Mouse (Mus musculus) testis, postnatal 14 days (tissue): ENCODE measurements at regions not wholly inside any gene's neighbourhood (a gene's known extent, or its start where the extent isn't known, plus 50 kb on each side); places are given as distances from the start of the nearest gene placed in this dataset.

Experiments used
- DNase-seq: peaks from one replicate; pipeline ENCODE4 v3.0.0; 2021; ENCODE audit warnings: low spot score

- DNase-seq, result no peak
Observed at GRCm38 (mm10) chr1:69470614-69471250, 216.3 kb downstream of the Ikzf2 start.

- DNase-seq, result no peak
Observed at GRCm38 (mm10) chr1:69469158-69469901, 217.7 kb downstream of the Ikzf2 start.

- DNase-seq, result no peak
Observed at GRCm38 (mm10) chr1:69466534-69467275, 220.3 kb downstream of the Ikzf2 start.

GRCm38 (mm10) chr1:69461191-69461590 is 225.9 kb downstream of the Ikzf2 start:
- no peak for DNase-seq

GRCm38 (mm10) chr1:69459899-69460298 is 227.1 kb downstream of the Ikzf2 start:
- DNase-seq, result no peak

- no peak for DNase-seq
Observed at GRCm38 (mm10) chr1:69457471-69457870, 229.6 kb downstream of the Ikzf2 start.

GRCm38 (mm10) chr1:69453991-69454390 is 233.1 kb downstream of the Ikzf2 start:
- DNase-seq, result no peak

GRCm38 (mm10) chr1:69452910-69453309 is 234.1 kb downstream of the Ikzf2 start:
- DNase-seq, result no peak

- DNase-seq, result no peak
Observed at GRCm38 (mm10) chr1:69450455-69450854, 236.6 kb downstream of the Ikzf2 start.

GRCm38 (mm10) chr1:69447276-69447675 is 239.8 kb downstream of the Ikzf2 start:
- no peak for DNase-seq

- no peak for DNase-seq
Observed at GRCm38 (mm10) chr1:69444722-69445121, 242.3 kb downstream of the Ikzf2 start.

GRCm38 (mm10) chr1:69443466-69443865 is 243.6 kb downstream of the Ikzf2 start:
- DNase-seq, result no peak

- DNase-seq, result no peak
Observed at GRCm38 (mm10) chr1:69440564-69441334, 246.3 kb downstream of the Ikzf2 start.

- DNase-seq, result no peak
Observed at GRCm38 (mm10) chr1:69437042-69437441, 250.0 kb downstream of the Ikzf2 start.

GRCm38 (mm10) chr1:69433655-69434357 is 253.2 kb downstream of the Ikzf2 start:
- no peak for DNase-seq

GRCm38 (mm10) chr1:69430683-69431407 is 256.2 kb downstream of the Ikzf2 start:
- no peak for DNase-seq

GRCm38 (mm10) chr1:69429632-69430031 is 257.4 kb downstream of the Ikzf2 start:
- DNase-seq, result no peak

- DNase-seq, result no peak
Observed at GRCm38 (mm10) chr1:69397676-69398075, 289.4 kb downstream of the Ikzf2 start.

GRCm38 (mm10) chr1:69382374-69382773 is 274.5 kb upstream of the Erbb4 start:
- DNase-seq, result no peak

- DNase-seq, result no peak
Observed at GRCm38 (mm10) chr1:69379741-69380140, 271.9 kb upstream of the Erbb4 start.
